Mouse (Mus musculus) bone marrow macrophage, adult 2 months (primary cell): ENCODE measurements around the gene Gpx4. TPM values are rescaled to one million over a fixed set of nuclear protein-coding genes. Genes with fewer than 3 reads are reported as not detected.

Experiments used
- H3K27ac ChIP-seq: 2 replicates; pipeline ENCODE4 v1.5.1; 2012; ENCODE audit warnings: low read depth, low read length; ENCODE audit not compliant: insufficient read depth
- H3K4me1 ChIP-seq: 2 replicates; pipeline ENCODE4 v1.6.1; 2012; ENCODE audit warnings: low read length; ENCODE audit not compliant: control insufficient read depth, insufficient read depth
- H3K4me3 ChIP-seq: 2 replicates; pipeline ENCODE4 v1.5.1; 2012; ENCODE audit warnings: mild to moderate bottlenecking, low read length, moderate library complexity; ENCODE audit not compliant: insufficient read depth
- CTCF ChIP-seq: IDR thresholded peaks from 2 replicates; pipeline ENCODE4 v1.5.1; 2012; ENCODE audit warnings: low read depth, mild to moderate bottlenecking, low read length, moderate library complexity
- POLR2A ChIP-seq: IDR thresholded peaks from 2 replicates; pipeline ENCODE4 v1.6.1; 2012; ENCODE audit warnings: mild to moderate bottlenecking, low read depth, low read length, borderline replicate concordance
- polyA plus RNA-seq: library from polyadenylated mRNA; stranded (reverse); fragments of >200 nt; gene quantifications from 2 replicates; pipeline ENCODE4 v1.2.4, GENCODE M21; 2012; ENCODE audit not compliant: missing spikeins, insufficient read depth, insufficient read length

Gene Gpx4
- polyA plus RNA-seq, 1 experiment, result 322 TPM

DNA sequence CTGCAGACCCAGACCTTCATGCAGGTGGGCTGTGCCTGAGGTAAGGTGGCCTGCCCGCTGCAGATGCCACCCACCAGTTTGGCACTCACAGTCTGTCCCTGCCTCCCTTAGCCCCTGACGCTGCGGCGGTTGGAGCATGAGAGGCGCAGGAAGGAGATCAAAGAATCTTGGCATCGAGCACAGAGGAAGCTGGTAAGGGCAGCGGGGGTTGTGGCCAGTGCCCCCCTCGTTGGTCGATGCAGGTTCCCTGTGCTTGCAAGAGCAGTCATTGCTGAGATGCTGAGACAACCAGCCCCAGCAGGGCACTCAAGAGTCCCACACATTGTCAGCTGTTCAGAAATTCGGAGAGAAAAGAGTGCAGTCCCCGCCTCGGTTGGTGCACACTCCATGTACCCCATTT lies 24.8 kb upstream of the Gpx4 start:
- no peak overlapping the region for H3K27ac ChIP-seq
- no peak for TF ChIP-seq CTCF
- H3K4me1 ChIP-seq, result peaks cover 37% of the 10 kb centered on the region
- no peak overlapping the region for H3K4me3 ChIP-seq

GRCm38 (mm10) chr10:80022806-80023205 lies 24.2 kb upstream of the Gpx4 start:
- Histone ChIP-seq H3K4me1 (peaks cover 37% of the 10 kb centered on the region), H3K27ac (peak overlapping the region; percentile 7; the same call in 1 of the 2 replicates)
- TF ChIP-seq POLR2A (no peak), CTCF (no peak)

DNA sequence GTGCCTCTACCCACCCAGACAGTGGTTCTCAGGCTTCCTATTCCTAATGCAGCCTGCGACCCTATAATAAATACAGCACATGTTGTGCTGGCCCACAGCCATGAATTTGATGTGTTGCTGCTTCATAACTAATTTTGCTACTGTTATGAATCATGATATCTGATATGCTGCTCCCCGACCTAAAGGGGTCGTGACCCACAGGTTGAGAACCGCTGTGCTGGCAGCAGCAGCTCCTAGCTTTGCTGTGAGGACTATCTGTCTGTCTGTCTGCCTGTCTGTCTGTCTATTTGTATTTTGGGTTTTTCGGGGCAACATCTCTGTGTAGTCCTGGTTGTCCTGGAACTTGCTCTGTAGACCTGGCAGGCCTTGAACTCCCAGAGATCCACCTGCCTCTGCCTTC lies 23.2 kb upstream of the Gpx4 start:
- Histone ChIP-seq H3K4me3 (peak overlapping the region; percentile 40; the same call in 1 of the 2 replicates), H3K4me1 (peaks cover 37% of the 10 kb centered on the region), H3K27ac (peak overlapping the region; percentile 84)

More at GRCm38 (mm10) chr10:80022806-80023205, 24.2 kb upstream of the Gpx4 start:
- no peak overlapping the region for H3K4me3 ChIP-seq

GRCm38 (mm10) chr10:80024229-80025043 lies 22.5 kb upstream of the Gpx4 start:
- TF ChIP-seq POLR2A (no peak), CTCF (no peak)
- Histone ChIP-seq H3K27ac (peak overlapping the region; percentile 84), H3K4me3 (peak overlapping the region; percentile 40), H3K4me1 (peaks cover 32% of the 10 kb centered on the region)

More for the DNA sequence above, 23.2 kb upstream of the Gpx4 start:
- no peak for TF ChIP-seq CTCF
- TF ChIP-seq POLR2A, result no peak

DNA sequence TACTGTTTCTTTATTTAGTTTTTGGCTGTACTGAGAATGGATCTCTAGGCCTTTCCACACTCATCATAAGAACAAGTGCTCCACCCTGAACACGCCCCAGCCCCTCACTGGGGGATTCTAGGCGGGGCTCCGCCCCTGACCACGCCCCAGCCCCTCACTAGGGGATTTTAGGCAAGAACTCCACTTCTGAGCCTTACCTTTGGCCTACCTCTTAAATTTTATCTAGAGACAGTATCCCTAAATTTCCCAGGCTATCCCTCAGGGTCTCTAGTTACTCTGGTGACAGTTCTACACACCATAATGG lies 22.0 kb upstream of the Gpx4 start:
- Histone ChIP-seq H3K27ac (peak overlapping the region; percentile 84), H3K4me1 (peaks cover 30% of the 10 kb centered on the region)
- TF ChIP-seq CTCF (no peak), POLR2A (no peak)

DNA sequence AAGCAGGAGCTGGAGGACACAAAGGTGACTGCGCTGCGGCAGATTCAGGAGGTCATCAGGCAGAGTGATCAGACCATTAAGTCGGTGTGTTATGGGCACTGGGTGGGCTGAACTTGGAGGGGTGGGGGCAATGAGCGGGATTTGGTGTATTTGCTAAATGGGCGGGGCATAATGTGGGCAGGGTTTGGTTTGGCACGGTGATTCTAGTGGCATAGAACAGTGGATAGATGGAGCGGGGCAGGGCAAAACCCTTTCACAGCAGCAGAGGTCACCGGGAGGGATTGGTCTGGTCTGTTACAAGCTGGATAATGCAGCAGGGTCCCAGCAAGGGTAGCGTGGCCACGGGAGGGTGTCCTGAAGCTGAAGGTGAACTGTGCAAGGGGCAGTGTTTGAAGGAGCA lies 21.5 kb upstream of the Gpx4 start:
- Histone ChIP-seq H3K4me1 (peaks cover 29% of the 10 kb centered on the region), H3K27ac (no peak overlapping the region), H3K4me3 (no peak overlapping the region)
- TF ChIP-seq CTCF, result no peak
- TF ChIP-seq POLR2A, result no peak

More for the DNA sequence above, 22.0 kb upstream of the Gpx4 start:
- H3K4me3 ChIP-seq, result no peak overlapping the region

GRCm38 (mm10) chr10:80025889-80026288 lies 21.1 kb upstream of the Gpx4 start:
- TF ChIP-seq POLR2A (no peak), CTCF (no peak)
- H3K27ac ChIP-seq, result no peak overlapping the region
- no peak overlapping the region for H3K4me3 ChIP-seq
- peaks cover 27% of the 10 kb centered on the region for H3K4me1 ChIP-seq

GRCm38 (mm10) chr10:80027681-80028520 lies 19.1 kb upstream of the Gpx4 start:
- no peak overlapping the region for H3K4me3 ChIP-seq
- TF ChIP-seq CTCF (no peak), POLR2A (no peak)
- H3K4me1 ChIP-seq, result peaks cover 42% of the 10 kb centered on the region
- H3K27ac ChIP-seq, result no peak overlapping the region

DNA sequence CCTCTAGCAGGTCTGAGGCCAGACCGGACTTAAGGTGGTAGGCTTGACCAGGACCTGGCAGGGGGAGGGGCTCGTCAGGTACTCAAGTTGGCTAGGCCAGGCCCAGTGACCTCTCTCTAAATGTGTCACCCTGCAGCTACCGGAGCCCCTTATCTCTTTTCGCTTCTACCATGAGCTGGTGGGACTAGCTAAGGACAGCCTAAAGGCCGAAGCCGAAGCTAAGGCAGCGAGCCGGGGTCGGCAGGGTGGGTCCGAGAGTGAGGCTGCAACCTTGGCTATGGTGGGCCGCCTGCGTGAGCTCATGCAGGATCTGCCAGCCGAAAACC lies 18.5 kb upstream of the Gpx4 start:
- TF ChIP-seq CTCF, result no peak

GRCm38 (mm10) chr10:80030191-80030590 lies 16.8 kb upstream of the Gpx4 start:
- no peak overlapping the region for H3K27ac ChIP-seq
- H3K4me1 ChIP-seq, result peaks cover 38% of the 10 kb centered on the region
- TF ChIP-seq POLR2A (no peak), CTCF (no peak)
- H3K4me3 ChIP-seq, result no peak overlapping the region

More for the DNA sequence above, 18.5 kb upstream of the Gpx4 start:
- Histone ChIP-seq H3K27ac (no peak overlapping the region), H3K4me3 (no peak overlapping the region), H3K4me1 (peaks cover 41% of the 10 kb centered on the region)
